Mouse (Mus musculus) common myeloid progenitor, adult 5-6 weeks (primary cell): ENCODE data around the gene Slc26a6. TPM values are rescaled to one million over a fixed set of nuclear protein-coding genes. Genes with fewer than 3 reads are reported as not detected.

Source experiments
- ATAC-seq: replicated peaks from 2 replicates; pipeline ENCODE4 v1.8.0; 2016; ENCODE audit warnings: low read depth, mild to moderate bottlenecking, moderate TSS enrichment, inconsistent platforms; ENCODE audit not compliant: poor library complexity, severe bottlenecking
- total RNA-seq: library from RNA; stranded (forward); fragments of 200-1000, 187-1606 nt; gene quantifications from 2 replicates; pipeline ENCODE4 v1.2.3, GENCODE M21; 2017

The Slc26a6 gene
- total RNA-seq, 1 experiment from 2014 or later = 1.3 TPM

GRCm38 (mm10) chr9:108949231-108949966 is 96.3 kb downstream of the Slc26a6 start:
- no peak for ATAC-seq

DNA sequence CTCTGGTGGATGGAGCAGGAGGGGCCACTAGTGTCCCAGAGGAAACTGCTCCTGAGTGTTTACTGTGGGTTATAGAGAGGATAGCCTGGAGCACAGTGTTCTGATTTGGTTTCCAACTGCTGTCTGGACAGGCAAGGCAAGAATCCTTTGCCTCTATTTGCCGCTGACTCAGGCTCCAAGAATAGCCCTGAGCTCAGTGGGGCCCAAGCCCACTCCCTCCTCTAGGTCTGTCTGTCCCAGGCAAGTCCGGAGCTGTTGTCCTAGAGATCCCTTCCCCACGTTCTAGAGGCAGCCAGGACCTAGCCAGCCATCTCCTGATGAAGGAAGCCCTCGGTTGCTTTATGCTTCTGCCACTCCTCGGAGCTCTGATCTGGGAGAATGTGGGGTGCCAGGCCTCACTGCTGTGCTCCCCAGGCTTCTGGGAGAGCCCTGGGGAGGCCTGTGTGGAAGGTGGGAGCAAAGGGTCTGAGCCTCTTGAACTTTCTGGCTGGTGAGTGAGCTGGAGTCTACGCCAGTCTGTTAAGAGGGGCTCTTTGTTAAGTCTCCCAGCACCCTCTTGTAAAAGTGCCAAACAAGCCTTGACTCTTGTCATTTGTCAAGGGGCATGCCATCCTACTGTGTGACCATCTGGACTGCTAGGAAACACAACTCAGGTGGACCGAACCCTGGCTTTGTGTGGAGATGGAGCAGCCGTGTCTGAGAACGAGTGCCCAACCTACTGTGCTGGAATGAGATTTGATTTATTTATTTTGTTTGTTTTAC is 97.1 kb downstream of the Slc26a6 start:
- ATAC-seq = no peak

DNA sequence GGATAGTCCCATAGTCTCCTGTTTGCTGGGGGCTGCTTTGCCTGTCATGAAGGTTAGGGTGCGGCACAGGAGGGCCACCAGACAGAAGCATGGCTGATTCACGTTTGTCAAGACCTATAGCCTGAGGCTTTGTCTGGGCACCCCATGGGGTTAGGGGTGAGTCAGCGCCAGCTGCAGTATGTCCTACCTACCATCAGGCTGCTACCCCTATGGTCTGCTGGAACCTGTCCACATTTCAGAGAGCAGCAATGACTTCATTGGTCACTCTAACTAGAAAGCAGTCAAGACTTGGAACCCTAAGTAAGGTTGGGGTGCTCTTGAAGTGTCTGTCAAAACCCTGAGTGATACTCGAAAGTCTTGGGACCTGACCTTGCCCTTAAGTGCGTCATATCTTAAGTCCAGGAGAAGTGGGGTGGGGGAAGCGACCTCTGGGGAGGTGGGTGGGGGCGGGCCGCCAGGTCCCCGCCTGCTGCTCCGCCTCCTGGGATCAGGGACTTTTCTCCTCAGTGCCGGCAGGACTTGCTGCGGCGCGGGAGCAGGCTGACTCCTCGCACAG is 100.1 kb downstream of the Slc26a6 start, which contains the start of gene Col7a1:
Col7a1 (plus strand) TSS at position 506 of the 556 bp plus-strand sequence.
- no peak for ATAC-seq

DNA sequence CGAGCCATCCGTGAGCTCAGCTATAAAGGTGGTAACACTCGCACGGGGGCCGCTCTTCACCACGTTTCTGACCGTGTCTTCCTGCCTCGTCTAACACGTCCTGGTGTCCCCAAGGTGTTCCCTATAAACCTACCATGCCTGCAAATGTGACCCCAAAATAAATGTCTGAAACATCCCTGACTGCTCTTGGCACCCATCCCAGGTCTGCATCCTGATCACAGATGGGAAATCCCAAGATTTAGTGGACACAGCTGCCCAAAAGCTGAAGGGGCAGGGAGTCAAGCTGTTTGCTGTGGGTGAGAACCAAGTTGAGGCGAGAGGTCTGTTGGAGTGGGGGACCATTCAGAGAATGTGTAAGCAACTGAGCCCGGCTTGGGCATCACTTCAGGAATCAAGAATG is 102.2 kb downstream of the Slc26a6 start:
- ATAC-seq = no peak

DNA sequence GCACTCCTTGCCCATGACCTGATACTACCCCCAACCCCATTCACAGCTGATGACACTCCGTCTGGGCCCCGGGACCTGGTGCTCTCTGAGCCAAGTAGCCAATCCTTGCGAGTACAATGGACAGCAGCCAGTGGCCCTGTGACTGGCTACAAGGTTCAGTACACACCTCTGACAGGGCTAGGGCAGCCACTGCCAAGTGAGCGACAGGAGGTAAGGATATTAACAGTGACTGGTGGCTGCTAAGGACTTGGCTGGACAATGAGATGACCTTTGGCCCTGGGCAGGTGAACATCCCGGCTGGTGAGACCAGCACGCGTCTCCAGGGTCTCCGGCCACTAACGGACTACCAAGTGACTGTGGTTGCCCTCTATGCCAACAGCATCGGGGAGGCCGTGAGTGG is 102.8 kb downstream of the Slc26a6 start:
- no peak for ATAC-seq

Other genes with a start within 250 kb of the Slc26a6 start
- gene Arih2, start 203.9 kb upstream of the Slc26a6 start, total RNA-seq = 50.6 and 57.8 TPM in 2 replicates
- 29.1 and 39.0 TPM in 2 replicates for gene Slc25a20, start 191.2 kb upstream of the Slc26a6 start, total RNA-seq
- 20.1 and 28.1 TPM in 2 replicates for gene Prkar2a, start 164.0 kb upstream of the Slc26a6 start, total RNA-seq
- 52.2 and 57.5 TPM in 2 replicates for gene Ip6k2, start 69.5 kb upstream of the Slc26a6 start, total RNA-seq
- gene Nckipsd, start 44.9 kb upstream of the Slc26a6 start, total RNA-seq = 1.6 and 6.1 TPM in 2 replicates
- gene Celsr3, start 27.0 kb upstream of the Slc26a6 start, total RNA-seq = 0.10 and 0.23 TPM in 2 replicates
- gene Tmem89, start 61.3 kb downstream of the Slc26a6 start, total RNA-seq = not detected in 2 replicates
- 173 and 182 TPM in 2 replicates for gene Uqcrc1, start 83.3 kb downstream of the Slc26a6 start, total RNA-seq
- 0.05 TPM in 1 of 2 replicates, not detected in the other for gene Col7a1, start 100.3 kb downstream of the Slc26a6 start, total RNA-seq
- gene Ucn2, start 132.7 kb downstream of the Slc26a6 start, total RNA-seq = not detected in 2 replicates
- 6.7 and 6.8 TPM in 2 replicates for gene Pfkfb4, start 138.5 kb downstream of the Slc26a6 start, total RNA-seq
- gene Shisa5, start 185.3 kb downstream of the Slc26a6 start, total RNA-seq = 49.7 and 54.1 TPM in 2 replicates
- 13.3 and 16.1 TPM in 2 replicates for gene Trex1, start 206.5 kb downstream of the Slc26a6 start, total RNA-seq
- gene Atrip, start 220.8 kb downstream of the Slc26a6 start, total RNA-seq = 20.6 and 22.5 TPM in 2 replicates
- gene Ccdc51, start 229.2 kb downstream of the Slc26a6 start, total RNA-seq = 14.9 and 19.0 TPM in 2 replicates
- gene Tma7, start 229.3 kb downstream of the Slc26a6 start, total RNA-seq = 126 and 146 TPM in 2 replicates
- gene Plxnb1, start 242.1 kb downstream of the Slc26a6 start, total RNA-seq = 0.14 TPM in 1 of 2 replicates, not detected in the other